Mouse (Mus musculus) stomach, postnatal 0 days (tissue): ENCODE data around the gene Gm20479.

Experiments used
- CTCF ChIP-seq: IDR thresholded peaks from 2 replicates; pipeline ENCODE4 v1.5.1; 2016; ENCODE audit warnings: antibody characterized with exemption, low read depth, mild to moderate bottlenecking, moderate library complexity
- EP300 ChIP-seq: optimal IDR thresholded peaks from 2 replicates; pipeline ENCODE3; 2016; ENCODE audit warnings: antibody characterized with exemption

DNA sequence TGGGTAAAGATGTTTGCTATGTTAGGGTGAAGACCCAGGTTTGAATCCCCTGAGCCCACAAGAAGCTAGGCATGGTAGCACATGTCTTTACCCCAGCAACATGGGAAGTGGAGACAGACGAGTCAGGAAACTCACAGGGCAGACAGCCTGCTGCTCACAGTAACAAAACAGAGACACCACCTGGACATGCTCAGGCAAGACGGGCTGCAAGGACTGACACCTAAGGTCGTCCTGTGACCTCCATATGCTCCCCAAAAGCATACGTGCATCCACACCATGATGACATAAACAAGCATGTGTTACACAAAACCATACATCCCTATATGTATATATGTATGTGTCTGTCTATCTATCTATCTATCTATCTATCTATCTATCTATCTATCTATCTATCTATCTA, 24.3 kb upstream of the Gm20479 start:
- TF ChIP-seq EP300 (no peak), CTCF (no peak)
